Mouse (Mus musculus): ENCODE results near the gene Cyp2c23.

- TF ChIP-seq GATA1 (IDR thresholded peaks at IDR 0.05; ENCODE audit: borderline replicate concordance, low read length) = no peak
- no peak for TF ChIP-seq CTCF (IDR thresholded peaks at IDR 0.05; ENCODE audit: low read depth, low read length)
- no peak for TF ChIP-seq TAL1 (conservative IDR thresholded peaks at IDR 0.05; ENCODE audit: low read depth, low read length)
- no peak for TF ChIP-seq GATA2 (IDR thresholded peaks at IDR 0.05; ENCODE audit: borderline replicate concordance, low read depth, low read length)
These were observed 60.5 kb downstream of the Cyp2c23 start for GRCm38 (mm10) chr19:43968436-43969026.
